Comparison of ENCODE assay signal across 8 mouse cellular contexts in the genomic region with DNA sequence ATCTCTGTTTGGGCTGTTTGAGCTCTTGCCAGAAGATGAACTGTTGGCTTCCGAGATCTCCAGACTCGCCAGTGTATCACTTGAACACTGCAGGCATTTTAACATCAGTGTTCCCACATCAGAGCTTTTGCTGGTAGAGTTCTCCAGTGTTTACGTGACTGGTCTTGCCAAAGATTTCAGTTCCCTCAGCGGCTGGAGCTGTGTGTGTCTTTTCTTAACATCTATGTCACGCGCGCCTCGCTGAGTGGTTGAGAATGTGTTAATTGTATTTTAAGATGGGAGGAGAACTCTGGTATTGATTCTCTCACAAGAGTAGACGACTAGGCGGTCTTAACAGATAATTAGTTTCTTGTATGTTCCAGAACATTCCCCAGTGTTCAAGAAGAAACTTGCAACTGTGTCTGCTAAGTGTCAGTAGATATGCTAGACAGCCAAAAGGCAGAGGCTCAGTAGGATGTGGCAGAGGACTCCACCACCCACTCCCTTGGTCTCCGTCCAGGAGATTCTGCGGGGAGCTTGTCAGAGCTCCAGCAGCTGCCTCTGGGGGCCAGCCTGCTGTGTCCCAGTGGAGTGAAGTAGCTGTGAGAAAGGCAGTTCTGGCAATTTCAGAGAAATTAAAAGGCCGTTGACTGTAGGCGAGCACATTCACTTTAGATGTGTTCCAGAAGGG. TPM values are rescaled to one million over a fixed set of nuclear protein-coding genes. Genes with fewer than 3 reads are reported as not detected.
A peak's percentile ranks its signal among the peaks of the same experiment; 100 is the strongest.
DNase-seq lines count a peak whose midpoint lies in the region; ATAC-seq lines count a peak whose summit lies in the region.

No protein-coding gene starts in this region.

- no peaks in the 10 kb centered on the region; the same call in 1 of the 2 replicates for H3K9me3 ChIP-seq in kidney, embryonic 16.5 days (ENCODE audit: low read length)

- H3K27ac ChIP-seq in kidney, embryonic 16.5 days (ENCODE audit: low read length), result peak overlapping the region; percentile 45; the same call in 1 of the 2 replicates

- H3K4me2 ChIP-seq in kidney, embryonic 16.5 days (replicated peaks; ENCODE audit: low read depth, low read length), result no peak overlapping the region

- 56% methylated on average over 14 of the region's 14 CpGs for WGBS in kidney, embryonic 16.5 days

- peaks cover 10% of the 10 kb centered on the region for H3K36me3 ChIP-seq in kidney, embryonic 16.5 days (ENCODE audit: insufficient read depth, low read length)

- H3K27me3 ChIP-seq in kidney, embryonic 16.5 days (ENCODE audit: insufficient read depth, low read length), result no peaks in the 10 kb centered on the region

- H3K9ac ChIP-seq in kidney, embryonic 16.5 days (replicated peaks; ENCODE audit: low read length), result 0 out of 2 replicates have a peak overlapping the region, but pooled peaks have one; percentile 8

- ATAC-seq in kidney, embryonic 16.5 days (ENCODE audit: low FRiP score, low TSS enrichment), result no peak

- peaks cover 56% of the 10 kb centered on the region for H3K4me1 ChIP-seq in kidney, embryonic 16.5 days (ENCODE audit: insufficient read depth, low read length)

- no peak overlapping the region for H3K4me3 ChIP-seq in kidney, embryonic 16.5 days (ENCODE audit: low read length)

- DNase-seq in kidney, adult 11 months, result no peak
- peak; percentile 69 to 84 for DNase-seq in frontal cortex, postnatal 10 days (ENCODE audit: low spot score in 2 of 2)
- peak; percentile 86 for DNase-seq in heart, postnatal 4 days
- DNase-seq in left cerebral cortex, adult 11 months (ENCODE audit: low spot score), result peak; percentile 75
- DNase-seq in lung, postnatal 25 days (ENCODE audit: low spot score), result peak; percentile 76
- peak; percentile 74 for DNase-seq in testis, postnatal 10 days (ENCODE audit: low spot score)
- no peak for DNase-seq in B cell, adult 2 months

RNA-seq across cellular contexts. Expression of a gene that starts 29.3 kb away (rescaled TPM):
- 17.0 and 18.5 TPM in 2 replicates for polyA plus RNA-seq in kidney, embryonic 16.5 days (2015; fragmentation: Nextera tagmentation; extraction: Ambion mirVana)
- 10 to 100 TPM; 55.2 to 57.8 TPM for total RNA-seq in heart, postnatal 4 days (2021)

Comparison
In these comparisons a context has a peak if more than half of its experiments do, and no peak if none do; other contexts are left out.
1. DNase-seq: peak in frontal cortex, postnatal 10 days (2 of 2), heart, postnatal 4 days (single experiment), left cerebral cortex, adult 11 months (single experiment), lung, postnatal 25 days (single experiment) and testis, postnatal 10 days (single experiment); none in kidney, adult 11 months (single experiment) and B cell, adult 2 months (0 of 2).